Mouse (Mus musculus): ENCODE data around the gene Sys1. TPM values are rescaled to one million over a fixed set of nuclear protein-coding genes. Genes with fewer than 3 reads are reported as not detected.

The Sys1 gene
- polyA plus RNA-seq, 1 experiment from 2014 or later: 54.4 TPM

- Histone ChIP-seq H3K27ac (no peak overlapping the region), H3K9me3 (replicated peaks) (no peaks in the 10 kb centered on the region), H3K27me3 (ENCODE audit: low read depth, poor library complexity, severe bottlenecking) (peaks cover 14% of the 10 kb centered on the region), H3K4me1 (peaks cover 19% of the 10 kb centered on the region), H3K36me3 (no peaks in the 10 kb centered on the region), H3K4me3 (no peak overlapping the region)
- DNase-seq (ENCODE audit: low spot score): peak; percentile 77
- 38% methylated on average over 9 of the region's 10 CpGs for WGBS
Measured at GRCm38 (mm10) chr2:164517485-164518221, 60.9 kb downstream of the Sys1 start.

GRCm38 (mm10) chr2:164518266-164519170, 61.8 kb downstream of the Sys1 start:
- DNase-seq (ENCODE audit: low spot score): no peak
- H3K9me3 ChIP-seq (replicated peaks): no peaks in the 10 kb centered on the region
- no peaks in the 10 kb centered on the region for H3K36me3 ChIP-seq
- H3K27me3 ChIP-seq (ENCODE audit: low read depth, poor library complexity, severe bottlenecking): peaks cover 19% of the 10 kb centered on the region
- no peak overlapping the region for H3K27ac ChIP-seq
- 57% methylated on average over 11 of the region's 11 CpGs for WGBS
- no peak overlapping the region for H3K4me3 ChIP-seq
- peaks cover 19% of the 10 kb centered on the region for H3K4me1 ChIP-seq

- no peak for DNase-seq (ENCODE audit: low spot score)
- Histone ChIP-seq H3K36me3 (no peaks in the 10 kb centered on the region), H3K4me3 (no peak overlapping the region), H3K27ac (no peak overlapping the region), H3K4me1 (peaks cover 19% of the 10 kb centered on the region), H3K9me3 (replicated peaks) (no peaks in the 10 kb centered on the region), H3K27me3 (ENCODE audit: low read depth, poor library complexity, severe bottlenecking) (peaks cover 21% of the 10 kb centered on the region)
- WGBS: 53% methylated on average over 6 of the region's 6 CpGs
Measured at GRCm38 (mm10) chr2:164519171-164519526, 62.4 kb downstream of the Sys1 start.

GRCm38 (mm10) chr2:164520782-164521181, 64.0 kb downstream of the Sys1 start:
- Histone ChIP-seq H3K27ac (no peak overlapping the region), H3K27me3 (ENCODE audit: low read depth, poor library complexity, severe bottlenecking) (peaks cover 21% of the 10 kb centered on the region), H3K4me1 (peaks cover 19% of the 10 kb centered on the region), H3K36me3 (no peaks in the 10 kb centered on the region), H3K9me3 (replicated peaks) (no peaks in the 10 kb centered on the region), H3K4me3 (no peak overlapping the region)
- peak; percentile 46 for DNase-seq (ENCODE audit: low spot score)
- WGBS: 16% methylated on average over 3 of the region's 3 CpGs

- H3K9me3 ChIP-seq (replicated peaks): peaks cover under 1% of the 10 kb centered on the region; the same call in 1 of the 2 replicates
- DNase-seq (ENCODE audit: low spot score): no peak
- H3K36me3 ChIP-seq: no peaks in the 10 kb centered on the region
- no peak overlapping the region for H3K4me3 ChIP-seq
- no peak overlapping the region for H3K27ac ChIP-seq
- 17% methylated on average over 11 of the region's 11 CpGs for WGBS
- peaks cover 21% of the 10 kb centered on the region for H3K27me3 ChIP-seq (ENCODE audit: low read depth, poor library complexity, severe bottlenecking)
- H3K4me1 ChIP-seq: peaks cover 19% of the 10 kb centered on the region
Measured at GRCm38 (mm10) chr2:164521841-164522240, 65.1 kb downstream of the Sys1 start.

- 25% methylated on average over 8 of the region's 8 CpGs for WGBS
- Histone ChIP-seq H3K36me3 (no peaks in the 10 kb centered on the region), H3K9me3 (replicated peaks) (peaks cover 2% of the 10 kb centered on the region; the same call in 1 of the 2 replicates), H3K27me3 (ENCODE audit: low read depth, poor library complexity, severe bottlenecking) (peaks cover 21% of the 10 kb centered on the region), H3K4me3 (no peak overlapping the region), H3K4me1 (peaks cover 19% of the 10 kb centered on the region), H3K27ac (no peak overlapping the region)
- DNase-seq (ENCODE audit: low spot score): no peak
Measured at GRCm38 (mm10) chr2:164522280-164522679, 65.5 kb downstream of the Sys1 start.

GRCm38 (mm10) chr2:164523301-164523773, 66.6 kb downstream of the Sys1 start:
- Histone ChIP-seq H3K4me3 (no peak overlapping the region), H3K36me3 (no peaks in the 10 kb centered on the region), H3K27ac (no peak overlapping the region), H3K4me1 (peaks cover 16% of the 10 kb centered on the region), H3K27me3 (ENCODE audit: low read depth, poor library complexity, severe bottlenecking) (peaks cover 21% of the 10 kb centered on the region), H3K9me3 (replicated peaks) (peaks cover 2% of the 10 kb centered on the region; the same call in 1 of the 2 replicates)
- 82% methylated on average over 10 of the region's 10 CpGs for WGBS
- DNase-seq (ENCODE audit: low spot score): no peak

GRCm38 (mm10) chr2:164528557-164528956, 71.8 kb downstream of the Sys1 start:
- Histone ChIP-seq H3K27ac (no peak overlapping the region), H3K9me3 (replicated peaks) (peaks cover 2% of the 10 kb centered on the region; the same call in 1 of the 2 replicates)
- WGBS: 62% methylated on average over 5 of the region's 5 CpGs

More at GRCm38 (mm10) chr2:164528557-164528956, 71.8 kb downstream of the Sys1 start:
- DNase-seq (ENCODE audit: low spot score): no peak
- peaks cover 2% of the 10 kb centered on the region; the same call in 1 of the 2 replicates for H3K27me3 ChIP-seq (ENCODE audit: low read depth, poor library complexity, severe bottlenecking)
- no peaks in the 10 kb centered on the region for H3K36me3 ChIP-seq
- H3K4me3 ChIP-seq: no peak overlapping the region
- no peaks in the 10 kb centered on the region for H3K4me1 ChIP-seq

Other genes with a start within 250 kb of the Sys1 start
- gene Wfdc15b, start 235.3 kb upstream of the Sys1 start, polyA plus RNA-seq (2016; fragmentation: Nextera tagmentation; extraction: Ambion mirVana): not detected in 2 replicates
- gene Svs2, start 218.5 kb upstream of the Sys1 start, polyA plus RNA-seq (2016; fragmentation: Nextera tagmentation; extraction: Ambion mirVana): not detected in 2 replicates
- gene Svs3b, start 200.3 kb upstream of the Sys1 start, polyA plus RNA-seq (2016; fragmentation: Nextera tagmentation; extraction: Ambion mirVana): not detected in 2 replicates
- not detected in 2 replicates for gene Svs4, start 178.5 kb upstream of the Sys1 start, polyA plus RNA-seq (2016; fragmentation: Nextera tagmentation; extraction: Ambion mirVana)
- not detected in 2 replicates for gene Svs3a, start 167.7 kb upstream of the Sys1 start, polyA plus RNA-seq (2016; fragmentation: Nextera tagmentation; extraction: Ambion mirVana)
- not detected in 2 replicates for gene Svs6, start 140.2 kb upstream of the Sys1 start, polyA plus RNA-seq (2016; fragmentation: Nextera tagmentation; extraction: Ambion mirVana)
- gene Svs5, start 124.2 kb upstream of the Sys1 start, polyA plus RNA-seq (2016; fragmentation: Nextera tagmentation; extraction: Ambion mirVana): not detected in 2 replicates
- gene Slpi, start 67.9 kb upstream of the Sys1 start, polyA plus RNA-seq (2016; fragmentation: Nextera tagmentation; extraction: Ambion mirVana): 0.46 TPM in 1 of 2 replicates, not detected in the other
- 0.03 TPM in 1 of 2 replicates, not detected in the other for gene Rbpjl, start 53.8 kb upstream of the Sys1 start, polyA plus RNA-seq (2016; fragmentation: Nextera tagmentation; extraction: Ambion mirVana)
- gene Matn4, start 51.8 kb upstream of the Sys1 start, polyA plus RNA-seq (2016; fragmentation: Nextera tagmentation; extraction: Ambion mirVana): 0.15 and 3.0 TPM in 2 replicates
- gene Sdc4, start 13.1 kb upstream of the Sys1 start, polyA plus RNA-seq (2016; fragmentation: Nextera tagmentation; extraction: Ambion mirVana): 22.1 and 24.2 TPM in 2 replicates
- gene Gm20458, start 4.0 kb downstream of the Sys1 start, polyA plus RNA-seq (2016; fragmentation: Nextera tagmentation; extraction: Ambion mirVana): 2.2 and 3.2 TPM in 2 replicates
- not detected in 2 replicates for gene Trp53tg5, start 16.8 kb downstream of the Sys1 start, polyA plus RNA-seq (2016; fragmentation: Nextera tagmentation; extraction: Ambion mirVana)
- gene Dbndd2, start 29.1 kb downstream of the Sys1 start, polyA plus RNA-seq (2016; fragmentation: Nextera tagmentation; extraction: Ambion mirVana): 0.70 and 2.1 TPM in 2 replicates
- gene Pigt, start 40.6 kb downstream of the Sys1 start, polyA plus RNA-seq (2016; fragmentation: Nextera tagmentation; extraction: Ambion mirVana): 35.7 and 37.5 TPM in 2 replicates
- gene Wfdc2, start 105.4 kb downstream of the Sys1 start, polyA plus RNA-seq (2016; fragmentation: Nextera tagmentation; extraction: Ambion mirVana): 35.5 and 40.0 TPM in 2 replicates
- gene Spint3, start 116.5 kb downstream of the Sys1 start, polyA plus RNA-seq (2016; fragmentation: Nextera tagmentation; extraction: Ambion mirVana): not detected in 2 replicates
- not detected in 2 replicates for gene Wfdc6a, start 128.5 kb downstream of the Sys1 start, polyA plus RNA-seq (2016; fragmentation: Nextera tagmentation; extraction: Ambion mirVana)
- gene Eppin, start 136.6 kb downstream of the Sys1 start, polyA plus RNA-seq (2016; fragmentation: Nextera tagmentation; extraction: Ambion mirVana): not detected in 2 replicates
- not detected in 2 replicates for gene Wfdc6b, start 156.6 kb downstream of the Sys1 start, polyA plus RNA-seq (2016; fragmentation: Nextera tagmentation; extraction: Ambion mirVana)
- gene Wfdc8, start 156.7 kb downstream of the Sys1 start, polyA plus RNA-seq (2016; fragmentation: Nextera tagmentation; extraction: Ambion mirVana): not detected in 2 replicates
- not detected in 2 replicates for gene Wfdc16, start 181.8 kb downstream of the Sys1 start, polyA plus RNA-seq (2016; fragmentation: Nextera tagmentation; extraction: Ambion mirVana)
- not detected in 2 replicates for gene Wfdc10, start 199.1 kb downstream of the Sys1 start, polyA plus RNA-seq (2016; fragmentation: Nextera tagmentation; extraction: Ambion mirVana)
- not detected in 2 replicates for gene Wfdc9, start 199.6 kb downstream of the Sys1 start, polyA plus RNA-seq (2016; fragmentation: Nextera tagmentation; extraction: Ambion mirVana)
- gene Wfdc11, start 217.1 kb downstream of the Sys1 start, polyA plus RNA-seq (2016; fragmentation: Nextera tagmentation; extraction: Ambion mirVana): not detected in 2 replicates
- not detected in 2 replicates for gene Wfdc13, start 228.1 kb downstream of the Sys1 start, polyA plus RNA-seq (2016; fragmentation: Nextera tagmentation; extraction: Ambion mirVana)
- gene Spint4, start 241.5 kb downstream of the Sys1 start, polyA plus RNA-seq (2016; fragmentation: Nextera tagmentation; extraction: Ambion mirVana): not detected in 2 replicates